Mouse (Mus musculus): Measurements from ENCODE around the gene Rhof.

- TF ChIP-seq CTCF (IDR thresholded peaks at IDR 0.05; ENCODE audit: low read depth, low read length) (no peak), GATA1 (IDR thresholded peaks at IDR 0.05; ENCODE audit: borderline replicate concordance, low read length) (no peak), TAL1 (conservative IDR thresholded peaks at IDR 0.05; ENCODE audit: low read depth, low read length) (no peak), POLR2AphosphoS5 (IDR thresholded peaks at IDR 0.05; ENCODE audit: insufficient replicate concordance, low read depth, low read length) (no peak)
Measured at GRCm38 (mm10) chr5:123136361-123137043, 4.0 kb upstream of the Rhof start.

Data from G1E (cell line).